Mouse (Mus musculus): Measurements from ENCODE around the gene 1700019D03Rik. TPM values are rescaled to one million over a fixed set of nuclear protein-coding genes. Genes with fewer than 3 reads are reported as not detected.

Gene 1700019D03Rik
- polyA plus RNA-seq, 2 experiments: 0.96 to 3.5 TPM

GRCm38 (mm10) chr1:52955102-52955501 lies 64.9 kb downstream of the 1700019D03Rik start:
- Histone ChIP-seq H3K4me3 (replicated peaks; ENCODE audit: low read length) (no peak overlapping the region), H3K9me3 (ENCODE audit: control insufficient read depth, low read length) (no peaks in the 10 kb centered on the region), H3K4me1 (ENCODE audit: control insufficient read depth, insufficient read depth, low read length) (peaks cover 9% of the 10 kb centered on the region), H3K36me3 (ENCODE audit: control insufficient read depth, insufficient read depth, low read length) (no peaks in the 10 kb centered on the region), H3K9ac (ENCODE audit: low read depth, low read length, severe bottlenecking) (no peak overlapping the region), H3K27ac (replicated peaks; ENCODE audit: low read depth, low read length) (no peak overlapping the region), H3K27me3 (ENCODE audit: control insufficient read depth, insufficient read depth, low read length) (no peaks in the 10 kb centered on the region), H3K4me2 (replicated peaks; ENCODE audit: low read depth, low read length, severe bottlenecking) (no peak overlapping the region)
- DNase-seq (ENCODE audit: low spot score) (peak; percentile 16), ATAC-seq (ENCODE audit: low FRiP score, low read depth) (no peak)
- WGBS: 40% methylated on average over 6 of the region's 6 CpGs
- no peak for TF ChIP-seq POLR2A (IDR thresholded peaks at IDR 0.05; ENCODE audit: borderline replicate concordance, extremely low read depth, insufficient read depth, insufficient read length)

GRCm38 (mm10) chr1:52954456-52954855 lies 65.5 kb downstream of the 1700019D03Rik start:
- H3K27me3 ChIP-seq (ENCODE audit: control insufficient read depth, insufficient read depth, low read length): no peaks in the 10 kb centered on the region
- WGBS: 86% methylated on average over 2 of the region's 2 CpGs
- no peak overlapping the region for H3K27ac ChIP-seq (replicated peaks; ENCODE audit: low read depth, low read length)
- no peak overlapping the region for H3K4me3 ChIP-seq (replicated peaks; ENCODE audit: low read length)
- no peaks in the 10 kb centered on the region for H3K9me3 ChIP-seq (ENCODE audit: control insufficient read depth, low read length)
- peaks cover 9% of the 10 kb centered on the region for H3K4me1 ChIP-seq (ENCODE audit: control insufficient read depth, insufficient read depth, low read length)
- TF ChIP-seq POLR2A (IDR thresholded peaks at IDR 0.05; ENCODE audit: borderline replicate concordance, extremely low read depth, insufficient read depth, insufficient read length): no peak
- no peak overlapping the region for H3K9ac ChIP-seq (ENCODE audit: low read depth, low read length, severe bottlenecking)
- DNase-seq (ENCODE audit: low spot score): no peak
- H3K4me2 ChIP-seq (replicated peaks; ENCODE audit: low read depth, low read length, severe bottlenecking): no peak overlapping the region
- no peak for ATAC-seq (ENCODE audit: low FRiP score, low read depth)
- H3K36me3 ChIP-seq (ENCODE audit: control insufficient read depth, insufficient read depth, low read length): no peaks in the 10 kb centered on the region

GRCm38 (mm10) chr1:52953548-52953947 lies 66.4 kb downstream of the 1700019D03Rik start:
- Histone ChIP-seq H3K4me1 (ENCODE audit: control insufficient read depth, insufficient read depth, low read length) (peaks cover 9% of the 10 kb centered on the region), H3K9ac (ENCODE audit: low read depth, low read length, severe bottlenecking) (no peak overlapping the region), H3K36me3 (ENCODE audit: control insufficient read depth, insufficient read depth, low read length) (no peaks in the 10 kb centered on the region), H3K9me3 (ENCODE audit: control insufficient read depth, low read length) (no peaks in the 10 kb centered on the region), H3K27me3 (ENCODE audit: control insufficient read depth, insufficient read depth, low read length) (no peaks in the 10 kb centered on the region), H3K27ac (replicated peaks; ENCODE audit: low read depth, low read length) (no peak overlapping the region), H3K4me3 (replicated peaks; ENCODE audit: low read length) (peak overlapping the region; percentile 53; the same call in 1 of the 2 replicates), H3K4me2 (replicated peaks; ENCODE audit: low read depth, low read length, severe bottlenecking) (peak overlapping the region; percentile 97)
- TF ChIP-seq POLR2A (IDR thresholded peaks at IDR 0.05; ENCODE audit: borderline replicate concordance, extremely low read depth, insufficient read depth, insufficient read length): no peak
- DNase-seq (ENCODE audit: low spot score) (no peak), ATAC-seq (ENCODE audit: low FRiP score, low read depth) (no peak)
- WGBS: 12% methylated on average over 4 of the region's 4 CpGs

- Histone ChIP-seq H3K27me3 (ENCODE audit: control insufficient read depth, insufficient read depth, low read length) (no peaks in the 10 kb centered on the region), H3K9ac (ENCODE audit: low read depth, low read length, severe bottlenecking) (peak overlapping the region; percentile 58), H3K27ac (replicated peaks; ENCODE audit: low read depth, low read length) (no peak overlapping the region), H3K4me1 (ENCODE audit: control insufficient read depth, insufficient read depth, low read length) (peaks cover 9% of the 10 kb centered on the region), H3K9me3 (ENCODE audit: control insufficient read depth, low read length) (no peaks in the 10 kb centered on the region), H3K4me2 (replicated peaks; ENCODE audit: low read depth, low read length, severe bottlenecking) (peak overlapping the region; percentile 97), H3K36me3 (ENCODE audit: control insufficient read depth, insufficient read depth, low read length) (no peaks in the 10 kb centered on the region), H3K4me3 (replicated peaks; ENCODE audit: low read length) (peak overlapping the region; percentile 53)
- no peak for TF ChIP-seq POLR2A (IDR thresholded peaks at IDR 0.05; ENCODE audit: borderline replicate concordance, extremely low read depth, insufficient read depth, insufficient read length)
- WGBS: 2% methylated on average over 45 of the region's 47 CpGs
- DNase-seq (ENCODE audit: low spot score): peak; percentile 9
- ATAC-seq (ENCODE audit: low FRiP score, low read depth): peak; percentile 66
These were observed 67.2 kb downstream of the 1700019D03Rik start for GRCm38 (mm10) chr1:52952551-52953397.

DNA sequence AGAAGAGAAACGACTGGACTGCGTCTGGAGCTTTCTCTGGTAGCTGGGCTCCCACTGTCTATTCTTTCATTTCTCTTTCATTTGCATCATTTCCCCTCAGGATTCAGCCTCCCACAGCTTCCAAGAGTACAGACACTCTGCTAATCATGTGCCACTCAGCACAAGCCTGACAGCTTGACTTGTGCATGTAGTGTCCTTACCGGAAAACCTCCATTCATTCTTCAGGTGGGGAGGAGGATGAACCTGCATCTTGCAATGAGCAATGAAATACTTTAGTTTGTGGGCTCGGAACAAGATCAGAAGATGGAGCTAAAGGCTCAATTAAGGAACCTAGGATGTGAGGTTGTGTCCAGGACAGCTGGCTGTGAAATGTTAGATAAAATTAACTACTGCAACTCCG lies 67.8 kb downstream of the 1700019D03Rik start:
- H3K9me3 ChIP-seq (ENCODE audit: control insufficient read depth, low read length): no peaks in the 10 kb centered on the region
- H3K9ac ChIP-seq (ENCODE audit: low read depth, low read length, severe bottlenecking): peak overlapping the region; percentile 58
- H3K4me1 ChIP-seq (ENCODE audit: control insufficient read depth, insufficient read depth, low read length): peaks cover 9% of the 10 kb centered on the region
- H3K36me3 ChIP-seq (ENCODE audit: control insufficient read depth, insufficient read depth, low read length): no peaks in the 10 kb centered on the region
- H3K4me2 ChIP-seq (replicated peaks; ENCODE audit: low read depth, low read length, severe bottlenecking): peak overlapping the region; percentile 97
- no peak for ATAC-seq (ENCODE audit: low FRiP score, low read depth)
- TF ChIP-seq POLR2A (IDR thresholded peaks at IDR 0.05; ENCODE audit: borderline replicate concordance, extremely low read depth, insufficient read depth, insufficient read length): no peak
- DNase-seq (ENCODE audit: low spot score): no peak
- 2% methylated on average over 5 of the region's 5 CpGs for WGBS
- no peak overlapping the region for H3K27ac ChIP-seq (replicated peaks; ENCODE audit: low read depth, low read length)
- H3K4me3 ChIP-seq (replicated peaks; ENCODE audit: low read length): peak overlapping the region; percentile 53
- H3K27me3 ChIP-seq (ENCODE audit: control insufficient read depth, insufficient read depth, low read length): no peaks in the 10 kb centered on the region
